In genomic region chr16:91596779-91597671, GRCm38 (mm10) we compare ENCODE assay signal across 8 mouse cellular contexts. TPM values are rescaled to one million over a fixed set of nuclear protein-coding genes. Genes with fewer than 3 reads are reported as not detected.
DNase-seq lines count a peak whose midpoint lies in the region; ATAC-seq and TF ChIP-seq lines count a peak whose summit lies in the region.

No protein-coding gene starts in this region.

- intact Hi-C loops in heart, adult 2 months (cut with DNase I), result loop anchor here (5.0 kb wide), 2 partner anchors 50 kb away; partner anchors contain the start of genes Gart, Ifngr2 and Son

- H3K36me3 ChIP-seq in heart, adult 2 months (ENCODE audit: control insufficient read depth, insufficient read depth, low read length), result no peaks in the 10 kb centered on the region
- H3K36me3 ChIP-seq in heart, embryonic 13.5 days, result peaks cover under 1% of the 10 kb centered on the region; the same call in 1 of the 2 replicates
- H3K36me3 ChIP-seq in liver, embryonic 14.5 days (replicated peaks; ENCODE audit: control insufficient read depth, insufficient read depth, low read depth), result no peaks in the 10 kb centered on the region
- no peaks in the 10 kb centered on the region for H3K36me3 ChIP-seq in neural tube, embryonic 11.5 days (ENCODE audit: control insufficient read depth, insufficient read depth, low read length)

- TF ChIP-seq POLR2A in heart, adult 2 months (IDR thresholded peaks at IDR 0.05; ENCODE audit: insufficient read depth, low read depth, low read length), result peak; percentile 64

- peak overlapping the region; percentile 87 for H3K4me2 ChIP-seq in heart, embryonic 13.5 days
- peak overlapping the region; percentile 98 for H3K4me2 ChIP-seq in liver, embryonic 14.5 days (ENCODE audit: low read depth)
- H3K4me2 ChIP-seq in neural tube, embryonic 11.5 days (ENCODE audit: low read depth), result peak overlapping the region; percentile 89

- peak overlapping the region; percentile 86 for H3K4me3 ChIP-seq in heart, adult 2 months
- H3K4me3 ChIP-seq in heart, embryonic 13.5 days, result peak overlapping the region; percentile 84
- peak overlapping the region; percentile 65 to 68 for H3K4me3 ChIP-seq in liver, embryonic 14.5 days (ENCODE audit: insufficient read depth in 1 of 2, low read depth in 2 of 2, low read length in 2 of 2)
- peak overlapping the region; percentile 80 for H3K4me3 ChIP-seq in neural tube, embryonic 11.5 days (ENCODE audit: low read depth, low read length)

- H3K79me2 ChIP-seq in heart, adult 2 months (replicated peaks; ENCODE audit: control insufficient read depth, insufficient read depth, low read length), result peaks cover 2% of the 10 kb centered on the region; the same call in 1 of the 2 replicates

- peak overlapping the region; percentile 84 for H3K9ac ChIP-seq in heart, adult 2 months (ENCODE audit: low read depth, low read length)
- peak overlapping the region; percentile 88 for H3K9ac ChIP-seq in heart, embryonic 13.5 days
- H3K9ac ChIP-seq in liver, embryonic 14.5 days (replicated peaks), result peak overlapping the region; percentile 55
- H3K9ac ChIP-seq in neural tube, embryonic 11.5 days (ENCODE audit: low read length), result peak overlapping the region; percentile 83

- peak overlapping the region; percentile 89 for H3K27ac ChIP-seq in heart, adult 2 months
- peak overlapping the region; percentile 63 for H3K27ac ChIP-seq in heart, embryonic 13.5 days (replicated peaks)
- no peak overlapping the region for H3K27ac ChIP-seq in liver, embryonic 14.5 days
- H3K27ac ChIP-seq in neural tube, embryonic 11.5 days (ENCODE audit: low read depth, low read length), result peak overlapping the region; percentile 42; the same call in 1 of the 2 replicates

- peak in 1 of 2 experiments; percentile 19 for DNase-seq in heart, adult 2 months
- DNase-seq in heart, adult 8-10 months (ENCODE audit: low spot score), result no peak
- DNase-seq in A20 (ENCODE audit: low read depth, low spot score), result peak; percentile 71
- peak; percentile 48 for DNase-seq in brain, adult 2 months (ENCODE audit: low read depth, low spot score)
- no peak for DNase-seq in liver, embryonic 14.5 days (ENCODE audit: low read depth in 3 of 3, low spot score in 3 of 3)
- peak; percentile 61 for DNase-seq in neural tube, embryonic 11.5 days (ENCODE audit: low spot score)
- no peak for DNase-seq in adrenal gland, adult (ENCODE audit: inconsistent age in 2 of 2, low spot score in 1 of 2)

- no peak for TF ChIP-seq CTCF in heart, adult 2 months (IDR thresholded peaks at IDR 0.05)
- no peak for TF ChIP-seq CTCF in liver, embryonic 14.5 days (IDR thresholded peaks at IDR 0.05; ENCODE audit: low read depth)

- H3K27me3 ChIP-seq in heart, adult 2 months (ENCODE audit: control insufficient read depth, insufficient read depth, low read length), result no peaks in the 10 kb centered on the region
- H3K27me3 ChIP-seq in heart, embryonic 13.5 days (replicated peaks), result peaks cover 20% of the 10 kb centered on the region; the same call in 1 of the 2 replicates
- peaks cover 6% of the 10 kb centered on the region for H3K27me3 ChIP-seq in liver, embryonic 14.5 days (ENCODE audit: control insufficient read depth, insufficient read depth, low read length)
- H3K27me3 ChIP-seq in neural tube, embryonic 11.5 days (ENCODE audit: control insufficient read depth, insufficient read depth, low read length), result peaks cover 4% of the 10 kb centered on the region; the same call in 1 of the 2 replicates

- H3K9me3 ChIP-seq in heart, embryonic 13.5 days, result no peaks in the 10 kb centered on the region
- H3K9me3 ChIP-seq in liver, embryonic 14.5 days (ENCODE audit: control insufficient read depth, low read length), result no peaks in the 10 kb centered on the region
- no peaks in the 10 kb centered on the region for H3K9me3 ChIP-seq in neural tube, embryonic 11.5 days (ENCODE audit: control insufficient read depth, low read length)

- peaks cover 3% of the 10 kb centered on the region; the same call in 1 of the 2 replicates for H3K4me1 ChIP-seq in heart, adult 2 months (ENCODE audit: control insufficient read depth, insufficient read depth, low read length)
- H3K4me1 ChIP-seq in heart, embryonic 13.5 days, result peaks cover 13% of the 10 kb centered on the region
- H3K4me1 ChIP-seq in liver, embryonic 14.5 days (replicated peaks; ENCODE audit: control insufficient read depth in 2 of 2, insufficient read depth in 2 of 2, low read length in 1 of 2), result peaks cover 12 to 17% of the 10 kb centered on the region in 2 experiments
- peaks cover 15% of the 10 kb centered on the region; the same call in 1 of the 2 replicates for H3K4me1 ChIP-seq in neural tube, embryonic 11.5 days (ENCODE audit: control insufficient read depth, insufficient read depth, low read length)

- WGBS in heart, adult 2 months, result 2% methylated on average over 75 of the region's 75 CpGs
- under 1% methylated on average over 75 of the region's 75 CpGs for WGBS in heart, embryonic 13.5 days
- WGBS in liver, embryonic 14.5 days (ENCODE audit: insufficient replicate concordance), result under 1% methylated on average over 74 of the region's 75 CpGs
- WGBS in neural tube, embryonic 11.5 days, result under 1% methylated on average over 74 of the region's 75 CpGs

- no peak for TF ChIP-seq EP300 in heart, adult 2 months (IDR thresholded peaks at IDR 0.05; ENCODE audit: insufficient read depth, low read depth, low read length)
- no peak for TF ChIP-seq EP300 in liver, embryonic 14.5 days (IDR thresholded peaks at IDR 0.05; ENCODE audit: low read depth)

- peak; percentile 60 for ATAC-seq in heart, embryonic 13.5 days (ENCODE audit: extremely low read depth, insufficient number of reproducible peaks, low FRiP score, low TSS enrichment)
- ATAC-seq in liver, embryonic 14.5 days (ENCODE audit: insufficient read depth), result peak; percentile 70
- ATAC-seq in neural tube, embryonic 11.5 days (ENCODE audit: insufficient read depth, low FRiP score, low TSS enrichment), result peak; percentile 77

RNA-seq across cellular contexts. Expression of gene Tmem50b, which starts 0.6 kb away (rescaled TPM):
- 10 to 100 TPM; 47.0 to 62.7 TPM for total RNA-seq in heart, adult 2 months (2021)
- polyA plus RNA-seq in heart, adult 2 months (2012; rRNA removed), result 63.4 and 99.8 TPM in 2 replicates
- total RNA-seq in heart, adult 8-10 months (2022), result 10 to 100 TPM; 49.1 to 56.7 (median 50.9) TPM
- 45.9 and 56.5 TPM in 2 replicates for polyA plus RNA-seq in heart, embryonic 13.5 days (2015; fragmentation: Nextera tagmentation; extraction: Ambion mirVana)
- polyA plus RNA-seq in liver, embryonic 14.5 days (2012; rRNA removed), result 2.5 and 2.8 TPM in 2 replicates
- 5.0 TPM in 2 replicates for polyA plus RNA-seq in liver, embryonic 14.5 days (2014; fragmentation: Nextera tagmentation; extraction: Ambion mirVana)
- 51.9 and 57.4 TPM in 2 replicates for polyA plus RNA-seq in neural tube, embryonic 11.5 days (2014; fragmentation: Nextera tagmentation; extraction: Ambion mirVana)

RNA-seq across cellular contexts. Expression of gene Dnajc28, which starts 21.8 kb away (rescaled TPM):
- 10 to 100 TPM; 31.1 to 34.1 TPM for total RNA-seq in heart, adult 2 months (2021)
- polyA plus RNA-seq in heart, adult 2 months (2012; rRNA removed), result 9.8 and 19.5 TPM in 2 replicates
- 10 to 100 TPM; 34.1 to 41.5 (median 39.8) TPM for total RNA-seq in heart, adult 8-10 months (2022)
- 3.5 and 4.7 TPM in 2 replicates for polyA plus RNA-seq in heart, embryonic 13.5 days (2015; fragmentation: Nextera tagmentation; extraction: Ambion mirVana)
- polyA plus RNA-seq in liver, embryonic 14.5 days (2012; rRNA removed), result 0.53 and 0.71 TPM in 2 replicates
- polyA plus RNA-seq in liver, embryonic 14.5 days (2014; fragmentation: Nextera tagmentation; extraction: Ambion mirVana), result 1.6 and 1.8 TPM in 2 replicates
- 4.8 and 5.0 TPM in 2 replicates for polyA plus RNA-seq in neural tube, embryonic 11.5 days (2014; fragmentation: Nextera tagmentation; extraction: Ambion mirVana)

RNA-seq across cellular contexts. Expression of gene Gart, which starts 49.7 kb away (rescaled TPM):
- 10 to 100 TPM; 62.7 to 66.2 TPM for total RNA-seq in heart, adult 2 months (2021)
- 25.0 and 43.4 TPM in 2 replicates for polyA plus RNA-seq in heart, adult 2 months (2012; rRNA removed)
- 10 to 100 TPM; 72.7 to 86.8 (median 73.1) TPM for total RNA-seq in heart, adult 8-10 months (2022)
- 72.6 and 77.2 TPM in 2 replicates for polyA plus RNA-seq in heart, embryonic 13.5 days (2015; fragmentation: Nextera tagmentation; extraction: Ambion mirVana)
- 35.1 and 42.3 TPM in 2 replicates for polyA plus RNA-seq in liver, embryonic 14.5 days (2012; rRNA removed)
- polyA plus RNA-seq in liver, embryonic 14.5 days (2014; fragmentation: Nextera tagmentation; extraction: Ambion mirVana), result 61.3 and 75.1 TPM in 2 replicates
- polyA plus RNA-seq in neural tube, embryonic 11.5 days (2014; fragmentation: Nextera tagmentation; extraction: Ambion mirVana), result 106 and 116 TPM in 2 replicates

RNA-seq across cellular contexts. Expression of gene Ifngr2, which starts 50.2 kb away (rescaled TPM):
- total RNA-seq in heart, adult 2 months (2021), result 100 to 1,000 TPM; 120 TPM
- polyA plus RNA-seq in heart, adult 2 months (2012; rRNA removed), result 100 and 140 TPM in 2 replicates
- total RNA-seq in heart, adult 8-10 months (2022), result 100 to 1,000 TPM; 122 to 145 (median 132) TPM
- polyA plus RNA-seq in heart, embryonic 13.5 days (2015; fragmentation: Nextera tagmentation; extraction: Ambion mirVana), result 103 and 108 TPM in 2 replicates
- 3.9 and 4.9 TPM in 2 replicates for polyA plus RNA-seq in liver, embryonic 14.5 days (2012; rRNA removed)
- 13.1 and 13.5 TPM in 2 replicates for polyA plus RNA-seq in liver, embryonic 14.5 days (2014; fragmentation: Nextera tagmentation; extraction: Ambion mirVana)
- 35.8 and 40.8 TPM in 2 replicates for polyA plus RNA-seq in neural tube, embryonic 11.5 days (2014; fragmentation: Nextera tagmentation; extraction: Ambion mirVana)

RNA-seq across cellular contexts. Expression of gene Son, which starts 50.3 kb away (rescaled TPM):
- 100 to 1,000 TPM; 134 to 135 TPM for total RNA-seq in heart, adult 2 months (2021)
- 111 and 218 TPM in 2 replicates for polyA plus RNA-seq in heart, adult 2 months (2012; rRNA removed)
- total RNA-seq in heart, adult 8-10 months (2022), result 100 to 1,000 TPM; 119 to 148 (median 131) TPM
- polyA plus RNA-seq in heart, embryonic 13.5 days (2015; fragmentation: Nextera tagmentation; extraction: Ambion mirVana), result 76.4 and 78.3 TPM in 2 replicates
- 48.2 and 64.2 TPM in 2 replicates for polyA plus RNA-seq in liver, embryonic 14.5 days (2012; rRNA removed)
- polyA plus RNA-seq in liver, embryonic 14.5 days (2014; fragmentation: Nextera tagmentation; extraction: Ambion mirVana), result 42.9 and 45.0 TPM in 2 replicates
- polyA plus RNA-seq in neural tube, embryonic 11.5 days (2014; fragmentation: Nextera tagmentation; extraction: Ambion mirVana), result 130 and 133 TPM in 2 replicates

Comparison
In these comparisons a context has a peak if more than half of its experiments do, and no peak if none do; other contexts are left out.
1. DNase-seq: peak in A20 (single experiment), brain, adult 2 months (single experiment) and neural tube, embryonic 11.5 days (single experiment); none in heart, adult 8-10 months (single experiment), liver, embryonic 14.5 days (0 of 3) and adrenal gland, adult (0 of 2).
2. Peak in every context shown above with its lines, with median percentiles within 50 percentile points of each other: H3K4me3 ChIP-seq, H3K9ac ChIP-seq, ATAC-seq and H3K4me2 ChIP-seq.